Mouse (Mus musculus): Measurements from ENCODE around the gene Olfr1158. TPM values are rescaled to one million over a fixed set of nuclear protein-coding genes. Genes with fewer than 3 reads are reported as not detected.
"Not testable (repeated sequence)": the region's sequence is repeated elsewhere in the genome, so short reads cannot be mapped to it uniquely, and the experiment has no call there.

Gene Olfr1158
- total RNA-seq (2021): not detected
- long read RNA-seq, experiment 1: 0 reads
- long read RNA-seq, experiment 2: 0 reads

- intact Hi-C loops (cut with DNase I): no loop called here
- DNase-seq: no peak
- TF ChIP-seq CTCF (IDR thresholded peaks at IDR 0.05): no peak
These were observed at the start of gene Olfr1158 for GRCm38 (mm10) chr2:87989813-87990212. Gene Olfr1158 (plus strand): TSS chr2:87990113.

GRCm38 (mm10) chr2:87945037-87945436 lies 44.9 kb upstream of the Olfr1158 start, which contains the start of gene Olfr1155:
Gene Olfr1155 (minus strand): TSS chr2:87945137.
- no peak for TF ChIP-seq CTCF (IDR thresholded peaks at IDR 0.05)
- DNase-seq: no peak
- intact Hi-C loops (cut with DNase I): no loop called here

More at GRCm38 (mm10) chr2:87989813-87990212, at the start of gene Olfr1158:
- Histone ChIP-seq H3K27ac (no peak within 1 kb of the TSS), H3K4me3 (no peak within 1 kb of the TSS)

GRCm38 (mm10) chr2:87953000-87953399 lies 36.9 kb upstream of the Olfr1158 start, which contains the start of gene Olfr1156:
Gene Olfr1156 (minus strand): TSS chr2:87953100.
- intact Hi-C loops (cut with DNase I): loop anchor here (10.0 kb wide), 1 partner anchor 1618 kb away; the partner anchor contains the start of gene Olfr1054
- Histone ChIP-seq H3K27ac (no peak within 1 kb of the TSS), H3K4me3 (no peak within 1 kb of the TSS)
- TF ChIP-seq CTCF (IDR thresholded peaks at IDR 0.05): no peak
- DNase-seq: no peak

More at GRCm38 (mm10) chr2:87945037-87945436, 44.9 kb upstream of the Olfr1158 start, which contains the start of gene Olfr1155:
- Histone ChIP-seq H3K27ac (no peak within 1 kb of the TSS), H3K4me3 (no peak within 1 kb of the TSS)

GRCm38 (mm10) chr2:87968199-87968598 lies 21.7 kb upstream of the Olfr1158 start, which contains the start of gene Olfr1157:
Gene Olfr1157 (minus strand): TSS chr2:87968299.
- no peak for DNase-seq
- H3K4me3 ChIP-seq: no peak within 1 kb of the TSS
- no peak for TF ChIP-seq CTCF (IDR thresholded peaks at IDR 0.05)
- no peak within 1 kb of the TSS for H3K27ac ChIP-seq
- intact Hi-C loops (cut with DNase I): no loop called here

- no peak for DNase-seq
- intact Hi-C loops (cut with DNase I): no loop called here
- Histone ChIP-seq H3K27ac (no peak within 1 kb of the TSS), H3K4me3 (no peak within 1 kb of the TSS)
- no peak for TF ChIP-seq CTCF (IDR thresholded peaks at IDR 0.05)
These were observed 15.3 kb upstream of the Olfr1158 start, which contains the start of gene Olfr74 for GRCm38 (mm10) chr2:87974563-87974962. Gene Olfr74 (minus strand): TSS chr2:87974663.

- intact Hi-C loops (cut with DNase I): no loop called here
- no peak for DNase-seq
- no peak for TF ChIP-seq CTCF (IDR thresholded peaks at IDR 0.05)
- H3K4me3 ChIP-seq: no peak within 1 kb of the TSS
- no peak within 1 kb of the TSS for H3K27ac ChIP-seq
These were observed 17.8 kb downstream of the Olfr1158 start, which contains the start of gene Olfr1160 for GRCm38 (mm10) chr2:88007515-88008318. Gene Olfr1160 (minus strand): TSS chr2:88008268.

- DNase-seq; H3K4me3 ChIP-seq; intact Hi-C loops (cut with DNase I); H3K27ac ChIP-seq: not testable (repeated sequence)
These were observed 32.6 kb downstream of the Olfr1158 start, which contains the start of gene Olfr1161 for GRCm38 (mm10) chr2:88022474-88022873. Gene Olfr1161 (plus strand): TSS chr2:88022774.

- DNase-seq: no peak
- no peak within 1 kb of the TSS for H3K27ac ChIP-seq
- no peak for TF ChIP-seq CTCF (IDR thresholded peaks at IDR 0.05)
- intact Hi-C loops (cut with DNase I): no loop called here
- no peak within 1 kb of the TSS for H3K4me3 ChIP-seq
These were observed 47.7 kb downstream of the Olfr1158 start, which contains the start of gene Olfr73 for GRCm38 (mm10) chr2:88037599-88037998. Gene Olfr73 (minus strand): TSS chr2:88037699.

Other genes with a start within 250 kb of the Olfr1158 start
- not detected for gene Olfr1140, start 246.4 kb upstream of the Olfr1158 start, total RNA-seq (2021)
- not detected for gene Olfr1141, start 236.1 kb upstream of the Olfr1158 start, total RNA-seq (2021)
- gene Olfr152, start 210.6 kb upstream of the Olfr1158 start, total RNA-seq (2021): not detected
- gene Olfr1143, start 189.5 kb upstream of the Olfr1158 start, total RNA-seq (2021): not detected
- gene Olfr1145, start 180.3 kb upstream of the Olfr1158 start, total RNA-seq (2021): not detected
- gene Olfr1148, start 159.6 kb upstream of the Olfr1158 start, total RNA-seq (2021): not detected
- not detected for gene Olfr1150-ps1, start 146.1 kb upstream of the Olfr1158 start, total RNA-seq (2021)
- not detected for gene Olfr1151, start 134.3 kb upstream of the Olfr1158 start, total RNA-seq (2021)
- not detected for gene Olfr1152, start 123.6 kb upstream of the Olfr1158 start, total RNA-seq (2021)
- gene Olfr1153, start 95.2 kb upstream of the Olfr1158 start, total RNA-seq (2021): not detected
- gene Olfr1154, start 84.9 kb upstream of the Olfr1158 start, total RNA-seq (2021): not detected
- not detected for gene Olfr1155, start 45.0 kb upstream of the Olfr1158 start, total RNA-seq (2021)
- gene Olfr1156, start 37.0 kb upstream of the Olfr1158 start, total RNA-seq (2021): not detected
- not detected for gene Olfr1157, start 21.8 kb upstream of the Olfr1158 start, total RNA-seq (2021)
- not detected for gene Olfr74, start 15.4 kb upstream of the Olfr1158 start, total RNA-seq (2021)
- gene Olfr1160, start 18.2 kb downstream of the Olfr1158 start, total RNA-seq (2021): not detected
- gene Olfr1161, start 32.7 kb downstream of the Olfr1158 start, total RNA-seq (2021): not detected
- not detected for gene Olfr73, start 47.6 kb downstream of the Olfr1158 start, total RNA-seq (2021)
- not detected for gene Olfr1162, start 61.0 kb downstream of the Olfr1158 start, total RNA-seq (2021)
- gene Olfr1163, start 81.7 kb downstream of the Olfr1158 start, total RNA-seq (2021): not detected
- gene Olfr1164, start 103.9 kb downstream of the Olfr1158 start, total RNA-seq (2021): not detected
- gene Olfr1166, start 138.2 kb downstream of the Olfr1158 start, total RNA-seq (2021): not detected
- not detected for gene Olfr1167, start 165.1 kb downstream of the Olfr1158 start, total RNA-seq (2021)
- gene Olfr1168, start 191.8 kb downstream of the Olfr1158 start, total RNA-seq (2021): not detected
- gene Olfr1170, start 238.2 kb downstream of the Olfr1158 start, total RNA-seq (2021): not detected

All from gastrocnemius, adult 2 months (tissue).